Mouse (Mus musculus): Measurements from ENCODE around the gene Zfp462.

- TF ChIP-seq ZC3H11A (IDR thresholded peaks at IDR 0.05; ENCODE audit: borderline replicate concordance, low read depth, low read length) (no peak), ZNF384 (IDR thresholded peaks at IDR 0.05; ENCODE audit: low read depth, low read length) (no peak), HCFC1 (IDR thresholded peaks at IDR 0.05; ENCODE audit: borderline replicate concordance, insufficient read depth, low read length) (no peak)
Measured at GRCm38 (mm10) chr4:55088153-55088552, 143.3 kb downstream of the Zfp462 start.

All from ES-E14 (cell line).